ENCODE assay signal across 27 mouse cellular contexts in genomic region chr1:60646174-60646573, GRCm38 (mm10).
DNase-seq lines count a peak whose midpoint lies in the region; ATAC-seq and TF ChIP-seq lines count a peak whose summit lies in the region.
"Had no signal": no experiment of that assay in that cellular context is flagged by ENCODE, and none has a peak within 500 bp of the region (broad histone marks: within the 10 kb centered on the region; RNA-seq: fewer than 3 reads in every experiment).

No protein-coding gene starts in this region.

- no peaks in the 10 kb centered on the region for H3K27me3 ChIP-seq in lung, postnatal 0 days (replicated peaks; ENCODE audit: insufficient read depth, low read length)
- no peaks in the 10 kb centered on the region for H3K27me3 ChIP-seq in forebrain, embryonic 13.5 days
- H3K27me3 ChIP-seq: CH12.LX; heart, embryonic 13.5 days; limb, embryonic 13.5 days; midbrain, embryonic 15.5 days had no signal

- 37% methylated on average over 5 of the region's 5 CpGs for WGBS in lung, postnatal 0 days
- 25% methylated on average over 5 of the region's 5 CpGs for WGBS in forebrain, embryonic 13.5 days

- no peaks in the 10 kb centered on the region for H3K9me3 ChIP-seq in lung, postnatal 0 days (ENCODE audit: low read length)
- no peaks in the 10 kb centered on the region for H3K9me3 ChIP-seq in forebrain, embryonic 13.5 days (replicated peaks)
- H3K9me3 ChIP-seq: heart, embryonic 13.5 days; limb, embryonic 13.5 days; midbrain, embryonic 10.5 days; midbrain, embryonic 15.5 days had no signal

- H3K27ac ChIP-seq in lung, postnatal 0 days (ENCODE audit: low read length): no peak overlapping the region
- H3K27ac ChIP-seq in forebrain, embryonic 13.5 days: peak overlapping the region; percentile 79
- H3K27ac ChIP-seq: heart, adult 2 months; heart, embryonic 13.5 days; hindbrain, postnatal 0 days; left cerebral cortex, adult 2 months; limb, embryonic 13.5 days; midbrain, embryonic 10.5 days; midbrain, embryonic 15.5 days had no signal

- peak; percentile 2 for DNase-seq in heart, postnatal 4 days
- DNase-seq in heart, adult 8-10 months (ENCODE audit: low spot score): no peak
- peak; percentile 70 for DNase-seq in lung, postnatal 0 days (ENCODE audit: low spot score)
- DNase-seq in lung, postnatal 10 days: no peak
- DNase-seq in lung, postnatal 36 days: peak; percentile 60
- DNase-seq in embryo, embryonic 10 days (ENCODE audit: low spot score): no peak
- DNase-seq in adipocyte (ENCODE audit: low spot score): no peak
- DNase-seq: adrenal gland, postnatal 10 days; cerebellum, adult 8-10 months; cerebellum, postnatal 25 days; heart, adult 2 months; heart, postnatal 10 days; kidney, adult 11 months; kidney, postnatal 36 days; right cerebral cortex, postnatal 4 days; thymus, adult 2 months; thymus, postnatal 36 days had no signal

- peak; percentile 58 for TF ChIP-seq EP300 in lung, postnatal 0 days (IDR thresholded peaks at IDR 0.05)

- no peak overlapping the region for H3K4me3 ChIP-seq in lung, postnatal 0 days (ENCODE audit: low read depth, low read length)
- H3K4me3 ChIP-seq in forebrain, embryonic 13.5 days: no peak overlapping the region
- H3K4me3 ChIP-seq: heart, adult 2 months; heart, embryonic 13.5 days; layer of hippocampus, adult 2 months; left cerebral cortex, adult 2 months; limb, embryonic 13.5 days; midbrain, embryonic 10.5 days; midbrain, embryonic 15.5 days had no signal

- no peak overlapping the region for H3K4me2 ChIP-seq in lung, postnatal 0 days (replicated peaks; ENCODE audit: low read depth, low read length)
- H3K4me2 ChIP-seq in forebrain, embryonic 13.5 days: no peak overlapping the region
- H3K4me2 ChIP-seq: heart, embryonic 13.5 days; limb, embryonic 13.5 days; liver, embryonic 11.5 days; midbrain, embryonic 15.5 days had no signal

- H3K9ac ChIP-seq in lung, postnatal 0 days (replicated peaks; ENCODE audit: low read depth): no peak overlapping the region
- H3K9ac ChIP-seq in forebrain, embryonic 13.5 days: no peak overlapping the region
- H3K9ac ChIP-seq: heart, embryonic 13.5 days; limb, embryonic 13.5 days; midbrain, embryonic 15.5 days had no signal

- H3K36me3 ChIP-seq in lung, postnatal 0 days (ENCODE audit: insufficient read depth, low read length): no peaks in the 10 kb centered on the region
- no peaks in the 10 kb centered on the region for H3K36me3 ChIP-seq in forebrain, embryonic 13.5 days (ENCODE audit: poor library complexity, severe bottlenecking)
- H3K36me3 ChIP-seq: heart, embryonic 13.5 days; limb, embryonic 13.5 days; midbrain, embryonic 10.5 days; midbrain, embryonic 15.5 days had no signal

- peaks cover 4% of the 10 kb centered on the region; the same call in 1 of the 2 replicates for H3K4me1 ChIP-seq in lung, postnatal 0 days (ENCODE audit: insufficient read depth, low read depth, low read length)
- peaks cover 27% of the 10 kb centered on the region for H3K4me1 ChIP-seq in forebrain, embryonic 13.5 days
- H3K4me1 ChIP-seq: midbrain, embryonic 15.5 days had no signal

- TF ChIP-seq CTCF in lung, postnatal 0 days (IDR thresholded peaks at IDR 0.05): no peak

- ATAC-seq in lung, postnatal 0 days: peak; percentile 73
- no peak for ATAC-seq in forebrain, embryonic 13.5 days
- ATAC-seq: hindbrain, postnatal 0 days; midbrain, embryonic 15.5 days had no signal

Comparison
In these comparisons a context has a peak if more than half of its experiments do, and no peak if none do; other contexts are left out.
1. DNase-seq: peak in heart, postnatal 4 days (single experiment), lung, postnatal 0 days (single experiment) and lung, postnatal 36 days (single experiment); none in heart, adult 8-10 months (single experiment), lung, postnatal 10 days (single experiment), embryo, embryonic 10 days (single experiment) and adipocyte (single experiment).